Mouse (Mus musculus) stomach, embryonic 14.5 days (tissue): ENCODE measurements around the gene Gm20388. TPM values are rescaled to one million over a fixed set of nuclear protein-coding genes. Genes with fewer than 3 reads are reported as not detected.
A peak's percentile ranks its signal among the peaks of the same experiment; 100 is the strongest.

Experiments used
- ATAC-seq: fragments of 200-750 bp; cut with Nextera tagmentation; 2 replicates; pipeline ENCODE4 v1.8.0; 2017; ENCODE audit warnings: low read depth, moderate TSS enrichment; ENCODE audit not compliant: insufficient number of reproducible peaks, insufficient read depth, low FRiP score
- H3K27ac ChIP-seq: fragments of 300-500 bp; sonication (generic); 2 replicates; pipeline ENCODE4 v1.5.1; 2014; ENCODE audit warnings: mild to moderate bottlenecking, low read length, moderate library complexity, mixed read lengths
- H3K27me3 ChIP-seq: fragments of 300-500 bp; sonication (generic); 2 replicates; pipeline ENCODE4 v1.6.1; 2014; ENCODE audit warnings: low read length, control low read depth, mixed read lengths; ENCODE audit not compliant: control insufficient read depth, insufficient read depth
- H3K36me3 ChIP-seq: fragments of 300-500 bp; sonication (generic); 2 replicates; pipeline ENCODE4 v1.6.1; 2014; ENCODE audit warnings: mild to moderate bottlenecking, control low read depth, low read length, moderate library complexity, mixed read lengths; ENCODE audit not compliant: control insufficient read depth, insufficient read depth
- H3K4me1 ChIP-seq: fragments of 300-500 bp; sonication (generic); 2 replicates; pipeline ENCODE4 v1.6.1; 2014; ENCODE audit warnings: low read length, control low read depth, mixed read lengths; ENCODE audit not compliant: control insufficient read depth, insufficient read depth
- H3K4me2 ChIP-seq: fragments of 300-500 bp; sonication (generic); replicated peaks from 2 replicates; pipeline ENCODE4 v1.6.1; 2014; ENCODE audit warnings: low read depth, low read length, control low read depth
- H3K4me3 ChIP-seq: fragments of 300-500 bp; sonication (generic); 2 replicates; pipeline ENCODE4 v1.5.1; 2014; ENCODE audit warnings: low read depth, low read length, control low read depth
- H3K9ac ChIP-seq: fragments of 300-500 bp; sonication (generic); replicated peaks from 2 replicates; pipeline ENCODE4 v1.6.1; 2014; ENCODE audit warnings: low read depth, mild to moderate bottlenecking, control low read depth, low read length, moderate library complexity, mixed read lengths
- H3K9me3 ChIP-seq: fragments of 300-500 bp; sonication (generic); 2 replicates; pipeline ENCODE4 v1.6.1; 2016; ENCODE audit warnings: low read depth, low read length, control low read depth; ENCODE audit not compliant: control insufficient read depth
- WGBS: fragments of 180-500 bp; shearing (Covaris S2); extraction: QIAGEN DNeasy Blood & Tissue Kit; methylation state at CpG from one replicate; pipeline ENCODE4 v1.1.7; 2014; 5-methylcytosine and 5-hydroxymethylcytosine counted together
- polyA plus RNA-seq: library from polyadenylated mRNA; unstranded; fragments of >200 nt; fragmentation: Nextera tagmentation; extraction: Ambion mirVana; gene quantifications from 2 replicates; pipeline ENCODE4 v1.2.1, GENCODE M21; 2014

The Gm20388 gene
- polyA plus RNA-seq, 1 experiment from 2014 or later, result 11.4 TPM

- no peak for ATAC-seq
- no peak overlapping the region for H3K4me2 ChIP-seq
- no peaks in the 10 kb centered on the region for H3K27me3 ChIP-seq
- peaks cover 5% of the 10 kb centered on the region for H3K4me1 ChIP-seq
- no peak overlapping the region for H3K27ac ChIP-seq
- WGBS, result 77% methylated on average over 5 of the region's 5 CpGs
- H3K36me3 ChIP-seq, result no peaks in the 10 kb centered on the region
- no peaks in the 10 kb centered on the region for H3K9me3 ChIP-seq
- H3K9ac ChIP-seq, result no peak overlapping the region
- H3K4me3 ChIP-seq, result no peak overlapping the region
These were observed 1378.7 kb downstream of the Gm20388 start for GRCm38 (mm10) chr8:121289346-121289745.

- Histone ChIP-seq H3K27ac (no peak overlapping the region), H3K4me1 (peaks cover 10% of the 10 kb centered on the region), H3K4me3 (no peak overlapping the region), H3K4me2 (no peak overlapping the region), H3K9me3 (no peaks in the 10 kb centered on the region), H3K9ac (no peak overlapping the region), H3K27me3 (no peaks in the 10 kb centered on the region), H3K36me3 (no peaks in the 10 kb centered on the region)
- no peak for ATAC-seq
- 90% methylated on average over 17 of the region's 17 CpGs for WGBS
These were observed 1379.9 kb downstream of the Gm20388 start for GRCm38 (mm10) chr8:121290547-121290946.

- H3K27ac ChIP-seq, result no peak overlapping the region
- no peak overlapping the region for H3K9ac ChIP-seq
- peaks cover 12% of the 10 kb centered on the region for H3K4me1 ChIP-seq
- no peaks in the 10 kb centered on the region for H3K36me3 ChIP-seq
- no peak for ATAC-seq
- WGBS, result 84% methylated on average over 10 of the region's 10 CpGs
- no peak overlapping the region for H3K4me3 ChIP-seq
- H3K27me3 ChIP-seq, result no peaks in the 10 kb centered on the region
- no peak overlapping the region for H3K4me2 ChIP-seq
- H3K9me3 ChIP-seq, result no peaks in the 10 kb centered on the region
These were observed 1382.8 kb downstream of the Gm20388 start for GRCm38 (mm10) chr8:121293418-121293817.

GRCm38 (mm10) chr8:121294234-121295108 lies 1383.8 kb downstream of the Gm20388 start:
- H3K27ac ChIP-seq, result no peak overlapping the region
- no peak overlapping the region for H3K4me3 ChIP-seq
- 0 out of 2 replicates have a peak overlapping the region, but pooled peaks have one; percentile 2 for H3K4me2 ChIP-seq
- no peaks in the 10 kb centered on the region for H3K9me3 ChIP-seq
- no peaks in the 10 kb centered on the region for H3K27me3 ChIP-seq
- WGBS, result 28% methylated on average over 29 of the region's 29 CpGs
- ATAC-seq, result no peak
- no peaks in the 10 kb centered on the region for H3K36me3 ChIP-seq
- H3K9ac ChIP-seq, result no peak overlapping the region
- peaks cover 15% of the 10 kb centered on the region for H3K4me1 ChIP-seq

- no peak for ATAC-seq
- Histone ChIP-seq H3K36me3 (no peaks in the 10 kb centered on the region), H3K4me2 (no peak overlapping the region), H3K9ac (no peak overlapping the region; the same call in 1 of the 2 replicates), H3K27me3 (no peaks in the 10 kb centered on the region), H3K4me3 (no peak overlapping the region), H3K4me1 (peaks cover 26% of the 10 kb centered on the region), H3K9me3 (no peaks in the 10 kb centered on the region), H3K27ac (no peak overlapping the region)
- 79% methylated on average over 7 of the region's 7 CpGs for WGBS
These were observed 1385.4 kb downstream of the Gm20388 start for GRCm38 (mm10) chr8:121296082-121296481.

- Histone ChIP-seq H3K9me3 (no peaks in the 10 kb centered on the region), H3K9ac (no peak overlapping the region; the same call in 1 of the 2 replicates), H3K4me1 (peaks cover 31% of the 10 kb centered on the region), H3K4me2 (no peak overlapping the region), H3K27ac (no peak overlapping the region), H3K36me3 (no peaks in the 10 kb centered on the region), H3K27me3 (no peaks in the 10 kb centered on the region), H3K4me3 (no peak overlapping the region)
- 39% methylated on average over 5 of the region's 5 CpGs for WGBS
- ATAC-seq, result no peak
These were observed 1386.0 kb downstream of the Gm20388 start for GRCm38 (mm10) chr8:121296597-121296996.

- H3K4me2 ChIP-seq, result no peak overlapping the region
- H3K4me1 ChIP-seq, result peaks cover 36% of the 10 kb centered on the region
- H3K9ac ChIP-seq, result no peak overlapping the region
- H3K27ac ChIP-seq, result no peak overlapping the region
- no peak overlapping the region for H3K4me3 ChIP-seq
- ATAC-seq, result no peak
- no peaks in the 10 kb centered on the region for H3K36me3 ChIP-seq
- H3K27me3 ChIP-seq, result no peaks in the 10 kb centered on the region
- no peaks in the 10 kb centered on the region for H3K9me3 ChIP-seq
- WGBS, result 78% methylated on average over 9 of the region's 9 CpGs
These were observed 1386.7 kb downstream of the Gm20388 start for GRCm38 (mm10) chr8:121297299-121297698.

GRCm38 (mm10) chr8:121300066-121300465 lies 1389.4 kb downstream of the Gm20388 start:
- Histone ChIP-seq H3K27ac (peak overlapping the region; percentile 85), H3K9ac (no peak overlapping the region), H3K4me3 (no peak overlapping the region), H3K4me2 (no peak overlapping the region), H3K4me1 (peaks cover 30% of the 10 kb centered on the region; the same call in 1 of the 2 replicates), H3K27me3 (no peaks in the 10 kb centered on the region), H3K9me3 (no peaks in the 10 kb centered on the region), H3K36me3 (no peaks in the 10 kb centered on the region)
- WGBS, result 38% methylated on average over 4 of the region's 4 CpGs
- ATAC-seq, result no peak
